Mouse (Mus musculus) liver, adult 2 months (tissue): ENCODE data around the gene Ctf1.

Source experiments
- CTCF ChIP-seq: fragments of 200-500 bp; IDR thresholded peaks from 2 replicates; pipeline ENCODE4 v1.5.1; 2011; ENCODE audit warnings: low read depth, low read length, control low read depth
- POLR2A ChIP-seq: fragments of 200-500 bp; IDR thresholded peaks from 2 replicates; pipeline ENCODE4 v1.6.1; 2011; ENCODE audit warnings: low read length, control low read depth; ENCODE audit not compliant: insufficient read depth; ENCODE audit errors: extremely low read depth

GRCm38 (mm10) chr7:127707957-127708206 is 4.7 kb upstream of the Ctf1 start:
- TF ChIP-seq CTCF, result no peak
- no peak for TF ChIP-seq POLR2A
